Mouse (Mus musculus) E14TG2a.4 (cell line): ENCODE data around the gene Cd68.

Experiments used
- CTCF ChIP-seq: conservative IDR thresholded peaks from 2 replicates; pipeline ENCODE4 v1.5.1; 2014; ENCODE audit warnings: low read length
- NANOG ChIP-seq: IDR thresholded peaks from 2 replicates; pipeline ENCODE4 v1.6.1; 2014; ENCODE audit warnings: borderline replicate concordance, low read length, mixed read lengths
- POU5F1 ChIP-seq: IDR thresholded peaks from 2 replicates; pipeline ENCODE4 v1.6.1; 2014; ENCODE audit warnings: low read length, borderline replicate concordance

GRCm38 (mm10) chr11:69656065-69656455 lies 9.9 kb downstream of the Cd68 start:
- no peak for TF ChIP-seq CTCF
- no peak for TF ChIP-seq NANOG
- no peak for TF ChIP-seq POU5F1
